Mouse (Mus musculus) forebrain, postnatal 0 days (tissue): ENCODE measurements around the gene Olfr470. TPM values are rescaled to one million over a fixed set of nuclear protein-coding genes. Genes with fewer than 3 reads are reported as not detected.
"Not testable (repeated sequence)": the region's sequence is repeated elsewhere in the genome, so short reads cannot be mapped to it uniquely, and the experiment has no call there.

ENCODE experiments used
- ATAC-seq: fragments of 200-750 bp; cut with Nextera tagmentation; 2 replicates; pipeline ENCODE4 v1.8.0; 2017; ENCODE audit warnings: mild to moderate bottlenecking, moderate library complexity
- DNase-seq: peaks from one replicate; pipeline ENCODE4 v3.0.0-alpha.2; 2015
- H3K27ac ChIP-seq: fragments of 300-500 bp; sonication (generic); 2 replicates; pipeline ENCODE4 v1.5.1; 2014; ENCODE audit warnings: low read depth, mild to moderate bottlenecking, antibody characterized with exemption, low read length, moderate library complexity, mixed read lengths
- H3K27me3 ChIP-seq: fragments of 300-500 bp; sonication (generic); 2 replicates; pipeline ENCODE4 v1.6.1; 2014; ENCODE audit warnings: mild to moderate bottlenecking, low read length, mixed read lengths; ENCODE audit not compliant: insufficient read depth
- H3K36me3 ChIP-seq: fragments of 300-500 bp; sonication (generic); 2 replicates; pipeline ENCODE4 v1.6.1; 2014; ENCODE audit warnings: mild to moderate bottlenecking, moderate library complexity; ENCODE audit not compliant: insufficient read depth
- H3K4me1 ChIP-seq: fragments of 300-500 bp; sonication (generic); 2 replicates; pipeline ENCODE4 v1.6.1; 2014; ENCODE audit warnings: antibody characterized with exemption; ENCODE audit not compliant: insufficient read depth
- H3K4me2 ChIP-seq: fragments of 300-500 bp; sonication (generic); 2 replicates; pipeline ENCODE4 v1.6.1; 2014; ENCODE audit warnings: low read depth, mild to moderate bottlenecking, moderate library complexity
- H3K4me3 ChIP-seq: fragments of 300-500 bp; sonication (generic); 2 replicates; pipeline ENCODE4 v1.5.1; 2014; ENCODE audit warnings: low read depth, low read length, mixed read lengths
- H3K9ac ChIP-seq: fragments of 300-500 bp; sonication (generic); 2 replicates; pipeline ENCODE4 v1.6.1; 2014; ENCODE audit warnings: mild to moderate bottlenecking
- H3K9me3 ChIP-seq: fragments of 300-500 bp; sonication (generic); 2 replicates; pipeline ENCODE4 v1.6.1; 2016; ENCODE audit warnings: low read length
- CTCF ChIP-seq: sonication (generic); IDR thresholded peaks from 2 replicates; pipeline ENCODE4 v1.5.1; 2016; ENCODE audit warnings: antibody characterized with exemption, control low read depth, low read depth
- WGBS: fragments of 180-500 bp; shearing (Covaris S2); extraction: QIAGEN DNeasy Blood & Tissue Kit; methylation state at CpG from one replicate; pipeline ENCODE4 v1.1.7; 2014; 5-methylcytosine and 5-hydroxymethylcytosine counted together
- polyA plus RNA-seq: library from polyadenylated mRNA; unstranded; fragments of >200 nt; fragmentation: Nextera tagmentation; extraction: Ambion mirVana; gene quantifications from 2 replicates; pipeline ENCODE4 v1.2.1, GENCODE M21; 2015
- total RNA-seq: library from RNA; depleted of rRNA; stranded (reverse); fragments of >200 nt; gene quantifications from 2 replicates; pipeline ENCODE4 v1.2.3, GENCODE M21; 2014; rRNA removed

Olfr470 gene
- total RNA-seq (not detected in 2 replicates), polyA plus RNA-seq (not detected in 2 replicates)

DNA sequence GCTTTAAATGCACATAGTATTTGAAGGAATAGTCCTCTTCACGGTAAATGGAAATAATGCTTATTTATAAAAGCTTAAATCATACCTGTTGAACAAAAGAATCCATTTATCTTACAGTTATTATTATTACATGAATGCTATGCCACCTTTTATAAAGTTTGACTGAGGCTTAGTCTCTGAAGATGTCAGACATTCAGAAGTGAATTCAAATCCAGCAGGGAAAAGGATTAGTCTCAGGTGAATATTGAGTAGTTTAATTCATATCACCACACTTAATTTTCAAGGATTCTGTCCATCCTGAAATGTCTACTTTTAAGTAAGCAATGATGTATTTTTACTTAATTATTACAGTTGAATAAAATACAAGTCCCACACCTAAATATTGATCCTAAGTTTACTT lies at the start of gene Olfr470:
Gene Olfr470, minus strand, starts transcription at position 101 of the 400 bp plus-strand sequence.
- not testable (repeated sequence) for DNase-seq, H3K9ac ChIP-seq, H3K9me3 ChIP-seq, H3K4me2 ChIP-seq, H3K4me1 ChIP-seq, H3K27ac ChIP-seq, H3K36me3 ChIP-seq, H3K4me3 ChIP-seq, ATAC-seq, H3K27me3 ChIP-seq
- 83% methylated on average over 1 of the region's 1 CpGs for WGBS

DNA sequence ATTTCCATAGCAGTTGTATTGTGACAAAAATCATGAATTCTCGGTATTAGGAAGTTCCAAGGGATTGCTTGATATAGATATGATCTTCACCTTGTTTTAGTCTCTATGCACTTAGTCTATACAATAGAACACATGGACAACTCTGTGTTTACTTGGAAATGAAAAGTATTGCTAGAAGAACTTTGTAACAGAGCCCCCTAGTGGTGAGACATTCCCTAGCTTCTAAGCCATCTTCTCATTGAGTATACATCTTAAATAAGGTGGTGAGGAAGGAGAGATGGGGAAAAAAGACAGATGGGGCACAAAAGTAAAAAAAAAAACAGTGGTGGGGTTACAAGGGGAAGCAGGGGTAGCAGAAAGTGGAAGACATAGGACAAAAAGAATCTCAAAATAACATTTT lies 5.6 kb downstream of the Olfr470 start:
- no peaks in the 10 kb centered on the region for H3K9me3 ChIP-seq
- no peaks in the 10 kb centered on the region for H3K4me1 ChIP-seq
- no peak overlapping the region for H3K27ac ChIP-seq
- WGBS = 84% methylated on average over 1 of the region's 1 CpGs
- TF ChIP-seq CTCF = peak; percentile 37
- no peak overlapping the region for H3K9ac ChIP-seq
- ATAC-seq (no peak), DNase-seq (no peak)
- no peaks in the 10 kb centered on the region for H3K36me3 ChIP-seq
- H3K4me3 ChIP-seq = no peak overlapping the region
- H3K27me3 ChIP-seq = no peaks in the 10 kb centered on the region
- no peak overlapping the region for H3K4me2 ChIP-seq

DNA sequence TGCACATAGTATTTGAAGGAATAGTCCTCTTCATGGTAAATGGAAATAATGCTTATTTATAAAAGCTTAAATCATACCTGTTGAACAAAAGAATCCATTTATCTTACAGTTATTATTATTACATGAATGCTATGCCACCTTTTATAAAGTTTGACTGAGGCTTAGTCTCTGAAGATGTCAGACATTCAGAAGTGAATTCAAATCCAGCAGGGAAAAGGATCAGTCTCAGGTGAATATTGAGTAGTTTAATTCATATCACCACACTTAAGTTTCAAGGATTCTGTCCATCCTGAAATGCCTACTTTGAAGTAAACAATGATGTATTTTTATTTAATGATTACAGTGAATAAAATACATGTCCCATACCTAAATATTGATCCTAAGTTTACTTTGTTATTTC lies 21.8 kb downstream of the Olfr470 start, which contains the start of gene Olfr469:
Gene Olfr469, minus strand, starts transcription at position 101 of the 400 bp plus-strand sequence.
- H3K4me2 ChIP-seq, H3K27ac ChIP-seq, DNase-seq, H3K4me1 ChIP-seq, H3K9me3 ChIP-seq, H3K9ac ChIP-seq, ATAC-seq, H3K36me3 ChIP-seq, H3K4me3 ChIP-seq, H3K27me3 ChIP-seq: not testable (repeated sequence)

DNA sequence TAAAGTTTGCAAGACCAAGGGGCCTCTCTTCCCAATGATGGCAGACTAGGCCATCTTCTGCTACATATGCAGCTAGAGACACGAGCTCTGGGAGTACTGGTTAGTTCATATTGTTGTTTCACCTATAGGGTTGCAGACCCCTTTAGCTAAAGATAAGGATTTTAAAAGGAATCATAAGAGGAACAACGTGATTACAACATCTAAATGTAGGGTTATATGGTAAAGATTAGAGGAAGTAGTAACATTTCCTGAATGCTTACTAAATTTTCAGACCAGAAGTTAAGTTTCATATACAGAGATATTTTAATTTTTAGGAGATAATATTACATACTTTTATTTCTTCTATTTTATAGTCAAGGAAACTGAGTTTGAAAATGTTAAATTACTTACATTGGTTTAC lies 23.4 kb downstream of the Olfr470 start:
- 73% methylated on average over 2 of the region's 2 CpGs for WGBS

DNA sequence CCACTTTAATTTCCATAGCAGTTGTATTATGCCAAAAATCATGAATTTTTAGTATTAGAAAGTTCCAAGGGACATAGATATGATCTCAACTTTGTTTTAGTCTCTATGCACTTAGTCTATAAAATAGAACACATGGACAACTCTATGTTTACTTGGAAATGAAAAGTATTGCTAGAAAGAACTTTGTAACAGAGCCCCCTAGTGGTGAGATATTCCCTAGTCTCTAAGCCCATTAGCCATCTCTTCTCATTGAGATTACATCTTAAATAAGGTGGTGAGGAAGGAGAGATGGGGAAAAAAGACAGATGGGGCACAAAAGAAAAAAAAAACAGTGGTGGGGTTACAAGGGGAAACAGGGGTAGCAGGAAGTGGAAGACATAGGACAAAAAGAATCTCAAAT lies 27.8 kb downstream of the Olfr470 start:
- DNase-seq = no peak
- Histone ChIP-seq H3K36me3 (no peaks in the 10 kb centered on the region), H3K27me3 (no peaks in the 10 kb centered on the region), H3K4me1 (no peaks in the 10 kb centered on the region), H3K9me3 (no peaks in the 10 kb centered on the region), H3K4me3 (no peak overlapping the region), H3K9ac (no peak overlapping the region), H3K4me2 (no peak overlapping the region), H3K27ac (no peak overlapping the region)
- no peak for ATAC-seq
- TF ChIP-seq CTCF = peak; percentile 21; the same call in 1 of the 2 replicates

More for the DNA sequence above, 23.4 kb downstream of the Olfr470 start:
- not testable (repeated sequence) for H3K4me2 ChIP-seq, H3K9me3 ChIP-seq, H3K27me3 ChIP-seq, H3K4me1 ChIP-seq, H3K27ac ChIP-seq, DNase-seq, ATAC-seq, H3K9ac ChIP-seq, H3K4me3 ChIP-seq, H3K36me3 ChIP-seq

DNA sequence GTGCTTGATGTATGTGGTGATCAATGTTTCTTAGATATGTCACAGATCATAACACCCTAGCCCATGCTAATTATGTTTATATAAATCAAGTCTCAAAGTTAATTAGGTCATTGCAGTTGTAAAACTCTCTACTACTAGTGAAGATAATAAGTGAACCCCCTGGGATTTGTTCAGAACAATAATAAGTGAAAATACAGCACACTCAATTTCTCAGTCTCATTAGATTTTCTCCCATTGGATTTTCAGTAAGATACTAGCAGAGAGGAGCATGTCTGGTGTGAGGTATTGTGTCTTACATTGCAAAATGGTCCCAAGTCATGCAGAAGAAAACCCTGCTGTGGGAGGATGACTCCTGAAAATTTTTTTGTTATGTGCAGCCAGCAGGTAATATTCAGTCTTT lies 35.3 kb downstream of the Olfr470 start, which contains the start of gene Olfr467:
Gene Olfr467, plus strand, starts transcription at position 301 of the 400 bp plus-strand sequence.
- Histone ChIP-seq H3K27ac (no peak within 1 kb of the TSS), H3K4me1 (no peaks in the 10 kb centered on the region), H3K4me2 (no peak within 1 kb of the TSS), H3K4me3 (no peak within 1 kb of the TSS), H3K9ac (no peak within 1 kb of the TSS), H3K36me3 (no peaks in the 10 kb centered on the region), H3K27me3 (no peaks in the 10 kb centered on the region), H3K9me3 (no peaks in the 10 kb centered on the region)
- ATAC-seq (no peak), DNase-seq (no peak)
- TF ChIP-seq CTCF = no peak

DNA sequence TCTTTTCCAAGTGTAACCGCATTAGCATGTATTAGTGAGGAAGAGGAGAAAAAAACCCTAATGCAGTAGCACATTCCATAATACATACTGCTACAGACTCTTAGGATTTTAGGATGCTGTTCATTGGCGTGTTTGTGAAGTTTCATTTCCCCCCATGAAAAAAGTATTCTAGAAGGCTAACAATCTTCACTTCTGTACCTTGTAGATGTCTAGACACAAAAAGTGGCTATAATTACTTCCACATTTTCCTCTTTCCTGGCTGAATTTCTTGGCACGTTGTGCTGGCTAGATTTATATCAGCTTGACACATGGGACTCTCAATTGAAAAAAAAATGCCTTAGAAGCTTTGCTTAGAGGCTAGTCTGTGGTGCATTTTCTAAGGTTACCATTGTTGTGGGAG lies 45.2 kb downstream of the Olfr470 start:
- DNase-seq (no peak), ATAC-seq (no peak)
- Histone ChIP-seq H3K4me1 (no peaks in the 10 kb centered on the region), H3K9ac (no peak overlapping the region), H3K4me3 (no peak overlapping the region), H3K27me3 (no peaks in the 10 kb centered on the region), H3K9me3 (no peaks in the 10 kb centered on the region), H3K36me3 (no peaks in the 10 kb centered on the region), H3K4me2 (no peak overlapping the region), H3K27ac (no peak overlapping the region)
- TF ChIP-seq CTCF = no peak
- WGBS = 81% methylated on average over 3 of the region's 3 CpGs

DNA sequence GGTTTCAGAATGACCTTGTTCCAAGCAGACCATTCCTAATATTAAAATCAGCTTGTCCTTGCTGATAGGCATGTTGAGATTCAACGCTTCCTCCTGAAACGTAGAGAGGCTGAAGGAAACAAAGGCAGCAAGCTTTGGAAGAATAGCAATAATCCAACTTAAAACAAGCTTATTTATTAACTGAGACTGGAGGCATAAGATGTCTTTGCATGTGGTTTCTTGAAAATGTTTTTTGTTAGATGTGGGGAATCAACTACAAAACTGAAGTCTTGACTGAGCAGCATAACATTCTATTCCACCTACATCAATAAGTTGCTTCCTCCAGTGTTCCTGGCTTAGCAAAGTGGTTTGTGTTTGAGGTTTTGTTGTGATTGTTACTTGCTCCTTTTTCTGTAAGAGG lies 46.2 kb downstream of the Olfr470 start, which contains the start of gene Ovch2:
Gene Ovch2, minus strand, starts transcription at position 101 of the 400 bp plus-strand sequence.
- H3K4me3 ChIP-seq = no peak within 1 kb of the TSS
- no peaks in the 10 kb centered on the region for H3K4me1 ChIP-seq
- no peaks in the 10 kb centered on the region for H3K27me3 ChIP-seq
- ATAC-seq = no peak
- no peak within 1 kb of the TSS for H3K9ac ChIP-seq
- WGBS = 87% methylated on average over 2 of the region's 2 CpGs
- H3K4me2 ChIP-seq = no peak within 1 kb of the TSS
- H3K27ac ChIP-seq = no peak within 1 kb of the TSS
- TF ChIP-seq CTCF = no peak
- DNase-seq = no peak
- no peaks in the 10 kb centered on the region for H3K36me3 ChIP-seq
- H3K9me3 ChIP-seq = no peaks in the 10 kb centered on the region
